17 mouse cellular contexts compared by ENCODE assay signal in the genomic region with DNA sequence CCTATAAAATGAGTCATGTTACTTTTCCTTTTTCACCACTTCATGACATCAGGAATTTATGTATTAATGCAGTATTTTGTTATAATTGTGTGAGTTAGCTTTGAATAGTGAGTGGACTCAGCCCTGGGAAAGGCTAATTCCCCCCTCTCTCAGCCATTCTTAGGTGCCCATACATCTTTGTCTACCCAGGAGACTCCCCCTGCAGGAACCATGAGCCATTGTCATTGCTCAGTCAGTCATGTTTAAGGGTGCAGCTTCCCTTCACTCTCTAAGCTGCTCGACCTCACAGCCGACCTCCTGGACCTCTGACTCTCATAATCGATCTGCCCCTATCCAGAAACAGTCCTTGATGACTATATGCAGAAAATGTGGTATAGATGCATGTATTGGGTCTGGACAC. TPM values are rescaled to one million over a fixed set of nuclear protein-coding genes. Genes with fewer than 3 reads are reported as not detected.
A peak's percentile ranks its signal among the peaks of the same experiment; 100 is the strongest.
DNase-seq lines count a peak whose midpoint lies in the region; ATAC-seq and TF ChIP-seq lines count a peak whose summit lies in the region.
"Not testable (repeated sequence)": the region's sequence is repeated elsewhere in the genome, so short reads cannot be mapped to it uniquely, and the experiment has no call there.
"Had no signal": no experiment of that assay in that cellular context is flagged by ENCODE, and none has a peak within 500 bp of the region (broad histone marks: within the 10 kb centered on the region; RNA-seq: fewer than 3 reads in every experiment).

No protein-coding gene starts in this region.

- H3K27ac ChIP-seq in forebrain, embryonic 13.5 days; intestine, embryonic 15.5 days; liver, postnatal 0 days (ENCODE audit: low read depth); midbrain, embryonic 15.5 days: not testable (repeated sequence)

- H3K36me3 ChIP-seq in forebrain, embryonic 13.5 days (ENCODE audit: poor library complexity, severe bottlenecking); intestine, embryonic 15.5 days; liver, postnatal 0 days (replicated peaks; ENCODE audit: insufficient read depth, low read length); midbrain, embryonic 15.5 days (replicated peaks): not testable (repeated sequence)

- 48% methylated on average over 3 of the region's 3 CpGs for WGBS in forebrain, embryonic 13.5 days
- 76% methylated on average over 3 of the region's 3 CpGs for WGBS in intestine, embryonic 15.5 days
- 62% methylated on average over 3 of the region's 3 CpGs for WGBS in liver, postnatal 0 days (ENCODE audit: insufficient replicate concordance)
- 67% methylated on average over 3 of the region's 3 CpGs for WGBS in midbrain, embryonic 15.5 days

- not testable (repeated sequence) for H3K4me1 ChIP-seq in forebrain, embryonic 13.5 days; intestine, embryonic 15.5 days (replicated peaks); liver, postnatal 0 days (ENCODE audit: insufficient read depth); midbrain, embryonic 15.5 days

- H3K4me2 ChIP-seq in forebrain, embryonic 13.5 days; intestine, embryonic 15.5 days (replicated peaks); liver, postnatal 0 days (ENCODE audit: low read depth, low read length); midbrain, embryonic 15.5 days: not testable (repeated sequence)

- not testable (repeated sequence) for H3K9me3 ChIP-seq in forebrain, embryonic 13.5 days (replicated peaks); intestine, embryonic 15.5 days; liver, postnatal 0 days (ENCODE audit: low read length); midbrain, embryonic 15.5 days

- H3K4me3 ChIP-seq in forebrain, embryonic 13.5 days; intestine, embryonic 15.5 days (replicated peaks); liver, postnatal 0 days (ENCODE audit: low read depth, low read length); midbrain, embryonic 15.5 days: not testable (repeated sequence)

- peak; percentile 7 for DNase-seq in CD4-positive, CD25-positive, alpha-beta regulatory T cell, adult 2 months (ENCODE audit: low read depth, low spot score)
- not testable (repeated sequence) for DNase-seq in liver, postnatal 0 days
- DNase-seq in retina, embryonic 14.5 days (ENCODE audit: low spot score), result peak; percentile 10

- TF ChIP-seq CTCF in liver, postnatal 0 days (IDR thresholded peaks at IDR 0.05; ENCODE audit: low read depth), result peak; percentile 32

- 0 out of 2 replicates have a peak, but pooled peaks have one; percentile 27 for ATAC-seq in forebrain, embryonic 13.5 days
- ATAC-seq in intestine, embryonic 15.5 days, result peak; percentile 32; the same call in 1 of the 2 replicates
- ATAC-seq in liver, postnatal 0 days, result not testable (repeated sequence)
- peak; percentile 35; the same call in 1 of the 2 replicates for ATAC-seq in midbrain, embryonic 15.5 days (replicated peaks)

- not testable (repeated sequence) for H3K27me3 ChIP-seq in forebrain, embryonic 13.5 days; intestine, embryonic 15.5 days (replicated peaks); liver, postnatal 0 days (ENCODE audit: insufficient read depth, low read length); midbrain, embryonic 15.5 days (replicated peaks)

- TF ChIP-seq EP300 in liver, postnatal 0 days (IDR thresholded peaks at IDR 0.05; ENCODE audit: low read depth), result not testable (repeated sequence)

- H3K9ac ChIP-seq in forebrain, embryonic 13.5 days; intestine, embryonic 15.5 days; liver, postnatal 0 days (replicated peaks); midbrain, embryonic 15.5 days: not testable (repeated sequence)

RNA-seq across cellular contexts. Expression of a gene that starts 0.6 kb away (rescaled TPM):
- polyA plus RNA-seq in forebrain, embryonic 13.5 days (2015; fragmentation: Nextera tagmentation; extraction: Ambion mirVana), result 0.34 and 0.44 TPM in 2 replicates
- polyA plus RNA-seq in intestine, embryonic 15.5 days (2015; fragmentation: Nextera tagmentation; extraction: Ambion mirVana), result 1.4 and 1.7 TPM in 2 replicates
- polyA plus RNA-seq in liver, postnatal 0 days (2015; fragmentation: Nextera tagmentation; extraction: Ambion mirVana), result 0.41 and 0.58 TPM in 2 replicates
- 0.53 and 0.79 TPM in 2 replicates for polyA plus RNA-seq in midbrain, embryonic 15.5 days (2015; fragmentation: Nextera tagmentation; extraction: Ambion mirVana)

RNA-seq across cellular contexts. Expression of a gene that starts 0.7 kb away (rescaled TPM):
- polyA plus RNA-seq in forebrain, embryonic 13.5 days (2015; fragmentation: Nextera tagmentation; extraction: Ambion mirVana), result not detected in 2 replicates
- polyA plus RNA-seq in intestine, embryonic 15.5 days (2015; fragmentation: Nextera tagmentation; extraction: Ambion mirVana), result 0.39 and 0.55 TPM in 2 replicates
- polyA plus RNA-seq in liver, postnatal 0 days (2015; fragmentation: Nextera tagmentation; extraction: Ambion mirVana), result 0.42 TPM in 1 of 2 replicates, not detected in the other
- polyA plus RNA-seq in midbrain, embryonic 15.5 days (2015; fragmentation: Nextera tagmentation; extraction: Ambion mirVana), result not detected in 2 replicates
- polyA plus RNA-seq: brain, embryonic 14.5 days; forebrain, embryonic 11.5 days; forebrain, embryonic 16.5 days; frontal cortex, adult 2 months; G1E; heart, adult 2 months; hindbrain, embryonic 10.5 days; hindbrain, embryonic 15.5 days had no signal

RNA-seq across cellular contexts. Expression of a gene that starts 15.8 kb away (rescaled TPM):
- 0.55 and 0.70 TPM in 2 replicates for polyA plus RNA-seq in forebrain, embryonic 13.5 days (2015; fragmentation: Nextera tagmentation; extraction: Ambion mirVana)
- polyA plus RNA-seq in intestine, embryonic 15.5 days (2015; fragmentation: Nextera tagmentation; extraction: Ambion mirVana), result 1.0 and 1.2 TPM in 2 replicates
- 0.45 and 0.52 TPM in 2 replicates for polyA plus RNA-seq in liver, postnatal 0 days (2015; fragmentation: Nextera tagmentation; extraction: Ambion mirVana)
- 0.49 and 0.68 TPM in 2 replicates for polyA plus RNA-seq in midbrain, embryonic 15.5 days (2015; fragmentation: Nextera tagmentation; extraction: Ambion mirVana)

RNA-seq across cellular contexts. Expression of a gene that starts 15.9 kb away (rescaled TPM):
- polyA plus RNA-seq in forebrain, embryonic 13.5 days (2015; fragmentation: Nextera tagmentation; extraction: Ambion mirVana), result 0.88 TPM in 1 of 2 replicates, not detected in the other
- 0.38 TPM in 1 of 2 replicates, not detected in the other for polyA plus RNA-seq in intestine, embryonic 15.5 days (2015; fragmentation: Nextera tagmentation; extraction: Ambion mirVana)
- polyA plus RNA-seq in liver, postnatal 0 days (2015; fragmentation: Nextera tagmentation; extraction: Ambion mirVana), result 0.25 TPM in 1 of 2 replicates, not detected in the other
- not detected in 2 replicates for polyA plus RNA-seq in midbrain, embryonic 15.5 days (2015; fragmentation: Nextera tagmentation; extraction: Ambion mirVana)
- polyA plus RNA-seq: cortical plate, adult 2 months; embryonic facial prominence, embryonic 12.5 days; forebrain, embryonic 16.5 days; frontal cortex, adult 2 months; G1E; heart, adult 2 months; heart, embryonic 15.5 days; hindbrain, embryonic 10.5 days had no signal

RNA-seq across cellular contexts. Expression of a gene that starts 23.4 kb away (rescaled TPM):
- polyA plus RNA-seq in forebrain, embryonic 13.5 days (2015; fragmentation: Nextera tagmentation; extraction: Ambion mirVana), result 3.2 and 5.2 TPM in 2 replicates
- 4.8 and 5.6 TPM in 2 replicates for polyA plus RNA-seq in intestine, embryonic 15.5 days (2015; fragmentation: Nextera tagmentation; extraction: Ambion mirVana)
- 1.4 and 2.1 TPM in 2 replicates for polyA plus RNA-seq in liver, postnatal 0 days (2015; fragmentation: Nextera tagmentation; extraction: Ambion mirVana)
- polyA plus RNA-seq in midbrain, embryonic 15.5 days (2015; fragmentation: Nextera tagmentation; extraction: Ambion mirVana), result 4.2 and 4.9 TPM in 2 replicates
